Comparison of ENCODE assay signal across 8 mouse cellular contexts in the genomic region with DNA sequence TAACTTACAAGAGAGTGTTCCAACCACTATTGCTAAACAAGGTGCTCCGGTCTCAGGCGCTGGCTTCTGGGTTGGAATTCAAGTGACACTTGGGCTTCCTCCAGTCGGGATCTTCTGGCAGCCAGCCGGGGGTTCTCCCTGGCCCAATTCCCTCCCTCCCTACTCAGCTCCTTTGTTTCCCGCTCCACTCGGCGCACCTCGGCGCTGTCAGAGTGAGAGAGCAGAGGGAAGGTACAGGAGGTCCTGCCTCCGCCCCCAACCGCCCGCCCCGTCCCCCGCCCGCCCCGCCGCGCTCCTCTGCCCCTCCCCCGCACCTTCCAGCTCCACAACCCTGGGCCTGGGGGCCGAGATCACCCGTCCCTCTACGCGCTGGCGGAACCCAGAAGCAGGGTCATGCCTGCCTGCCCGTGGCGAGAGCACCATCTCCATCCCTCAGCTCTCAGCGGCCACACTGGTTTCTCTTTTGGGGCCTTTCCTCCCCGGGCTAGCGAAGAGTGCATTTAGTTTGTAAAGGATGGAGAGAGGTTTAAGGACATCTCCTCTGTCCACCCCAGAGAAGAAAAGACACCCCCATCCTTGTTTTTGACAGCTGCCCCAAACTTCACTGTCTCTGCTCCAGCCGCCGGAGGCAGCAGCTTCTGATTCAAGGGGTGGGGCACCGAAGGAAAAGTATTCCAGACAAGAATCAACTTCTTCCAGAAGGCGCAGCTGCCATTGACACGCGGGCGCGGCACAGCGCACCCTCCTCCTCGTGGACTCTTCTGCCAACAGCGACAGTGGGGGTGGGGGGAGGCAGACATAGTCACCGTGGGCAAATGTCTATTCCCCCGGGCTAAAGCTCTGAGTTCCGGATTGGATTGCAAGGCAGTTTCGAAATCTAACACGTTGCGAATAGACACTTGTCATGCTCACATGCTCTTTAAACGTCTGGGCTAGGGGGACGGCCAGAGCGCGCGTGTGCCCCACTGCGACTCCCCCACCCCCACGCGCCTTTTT. TPM values are rescaled to one million over a fixed set of nuclear protein-coding genes. Genes with fewer than 3 reads are reported as not detected.
A peak's percentile ranks its signal among the peaks of the same experiment; 100 is the strongest.
DNase-seq lines count a peak whose midpoint lies in the region; ATAC-seq and TF ChIP-seq lines count a peak whose summit lies in the region.

No protein-coding gene starts in this region.

- peak overlapping the region; percentile 91 for H3K4me2 ChIP-seq in heart, postnatal 0 days (ENCODE audit: low read depth, low read length)

- H3K4me3 ChIP-seq in E14TG2a.4 (replicated peaks; ENCODE audit: low read length), result peak overlapping the region; percentile 95
- H3K4me3 ChIP-seq in embryonic fibroblast, embryonic 13.5 days (ENCODE audit: insufficient read depth, low read length), result peak overlapping the region; percentile 94
- H3K4me3 ChIP-seq in heart, postnatal 0 days (ENCODE audit: low read depth, low read length), result peak overlapping the region; percentile 63

- H3K36me3 ChIP-seq in E14TG2a.4 (ENCODE audit: insufficient read depth, low read length), result peaks cover 45% of the 10 kb centered on the region
- no peaks in the 10 kb centered on the region for H3K36me3 ChIP-seq in heart, postnatal 0 days (replicated peaks; ENCODE audit: control insufficient read depth, insufficient read depth, low read length)

- no peaks in the 10 kb centered on the region for H3K27me3 ChIP-seq in E14TG2a.4 (ENCODE audit: insufficient read depth, low read length)
- no peaks in the 10 kb centered on the region for H3K27me3 ChIP-seq in heart, postnatal 0 days (ENCODE audit: control insufficient read depth, insufficient read depth, low read length)

- TF ChIP-seq CTCF in E14TG2a.4 (conservative IDR thresholded peaks at IDR 0.05; ENCODE audit: low read length), result no peak
- TF ChIP-seq CTCF in embryonic fibroblast, embryonic 13.5 days (IDR thresholded peaks at IDR 0.05; ENCODE audit: borderline replicate concordance, insufficient read depth, low read length), result no peak
- TF ChIP-seq CTCF in heart, postnatal 0 days (IDR thresholded peaks at IDR 0.05; ENCODE audit: low read depth), result no peak

- peaks cover 40% of the 10 kb centered on the region for H3K4me1 ChIP-seq in E14TG2a.4 (replicated peaks; ENCODE audit: low read depth, low read length)
- peaks cover 2% of the 10 kb centered on the region; the same call in 1 of the 2 replicates for H3K4me1 ChIP-seq in embryonic fibroblast, embryonic 13.5 days (ENCODE audit: control insufficient read depth, insufficient read depth, low read length)
- H3K4me1 ChIP-seq in heart, postnatal 0 days (ENCODE audit: control insufficient read depth, insufficient read depth), result peaks cover 1% of the 10 kb centered on the region; the same call in 1 of the 2 replicates

- peak; percentile 33 for ATAC-seq in heart, postnatal 0 days (ENCODE audit: insufficient read depth, low read depth)
- ATAC-seq in megakaryocyte, adult 5-6 weeks (ENCODE audit: poor library complexity, severe bottlenecking), result peak; percentile 38

- peak; percentile 93 for TF ChIP-seq POLR2A in embryonic fibroblast, embryonic 13.5 days (IDR thresholded peaks at IDR 0.05; ENCODE audit: low read depth, low read length)

- H3K27ac ChIP-seq in embryonic fibroblast, embryonic 13.5 days (ENCODE audit: insufficient read depth, low read length), result peak overlapping the region; percentile 98
- peak overlapping the region; percentile 94 for H3K27ac ChIP-seq in heart, postnatal 0 days (ENCODE audit: low read depth)

- under 1% methylated on average over 54 of the region's 54 CpGs for WGBS in heart, postnatal 0 days

- no peak for TF ChIP-seq EP300 in heart, postnatal 0 days (IDR thresholded peaks at IDR 0.05; ENCODE audit: low read depth)

- peak; percentile 90 for DNase-seq in adrenal gland, postnatal 10 days
- DNase-seq in heart, postnatal 0 days (ENCODE audit: low spot score), result peak; percentile 58
- peak; percentile 89 to 92 for DNase-seq in kidney, postnatal 25 days
- peak; percentile 83 for DNase-seq in skeletal muscle tissue, adult 2 months (ENCODE audit: low read depth, low spot score)
- DNase-seq in yolk sac, embryonic 10.5 days (ENCODE audit: low spot score), result peak; percentile 85

- no peaks in the 10 kb centered on the region for H3K9me3 ChIP-seq in E14TG2a.4 (ENCODE audit: low read length)
- no peaks in the 10 kb centered on the region for H3K9me3 ChIP-seq in heart, postnatal 0 days (replicated peaks; ENCODE audit: control insufficient read depth, low read length)

- H3K9ac ChIP-seq in heart, postnatal 0 days (replicated peaks; ENCODE audit: low read depth, low read length), result peak overlapping the region; percentile 64

RNA-seq across cellular contexts. Expression of gene Tgif1, which starts 2.1 kb away (rescaled TPM):
- 10 to 100 TPM; 35.7 to 51.8 TPM for total RNA-seq in adrenal gland, postnatal 10 days (2021)
- polyA plus RNA-seq in embryonic fibroblast, embryonic 13.5 days (2011; ENCODE audit: insufficient read length, low read depth, missing spikeins), result 95.7 and 100 TPM in 2 replicates
- 7.8 and 12.9 TPM in 2 replicates for total RNA-seq in heart, postnatal 0 days (2014; rRNA removed; ENCODE audit: low replicate concordance)
- 9.0 and 10.6 TPM in 2 replicates for polyA plus RNA-seq in heart, postnatal 0 days (2015; fragmentation: Nextera tagmentation; extraction: Ambion mirVana)
- 30.7 and 40.4 TPM in 2 replicates for total RNA-seq in megakaryocyte, adult 5-6 weeks (2015)
- total RNA-seq in megakaryocyte, adult 5-6 weeks (2017), result 15.8 and 21.6 TPM in 2 replicates

Comparison
In these comparisons a context has a peak if more than half of its experiments do, and no peak if none do; other contexts are left out.
1. Peak in every context shown above with its lines: DNase-seq, ATAC-seq, H3K4me3 ChIP-seq and H3K27ac ChIP-seq.